Mouse (Mus musculus) forebrain, embryonic 11.5 days (tissue): ENCODE data around the gene Fibp. TPM values are rescaled to one million over a fixed set of nuclear protein-coding genes. Genes with fewer than 3 reads are reported as not detected.
"Not testable (repeated sequence)": the region's sequence is repeated elsewhere in the genome, so short reads cannot be mapped to it uniquely, and the experiment has no call there.

Source experiments
- ATAC-seq: fragments of 200-750 bp; cut with Nextera tagmentation; replicated peaks from 2 replicates; pipeline ENCODE4 v1.8.0; 2017; ENCODE audit warnings: moderate TSS enrichment; ENCODE audit not compliant: low FRiP score
- DNase-seq: peaks from one replicate; pipeline ENCODE4 v3.0.0-alpha.2; 2017; ENCODE audit warnings: low spot score
- H3K27ac ChIP-seq: fragments of 300-500 bp; sonication (generic); 2 replicates; pipeline ENCODE4 v1.5.1; 2014; ENCODE audit warnings: low read depth, low read length
- H3K27me3 ChIP-seq: fragments of 300-500 bp; sonication (generic); 2 replicates; pipeline ENCODE4 v1.6.1; 2014; ENCODE audit warnings: mild to moderate bottlenecking, low read length, mixed read lengths; ENCODE audit not compliant: control insufficient read depth, insufficient read depth
- H3K36me3 ChIP-seq: fragments of 300-500 bp; sonication (generic); 2 replicates; pipeline ENCODE4 v1.6.1; 2014; ENCODE audit warnings: mild to moderate bottlenecking, low read length, moderate library complexity, mixed read lengths; ENCODE audit not compliant: control insufficient read depth, insufficient read depth
- H3K4me1 ChIP-seq: fragments of 300-500 bp; sonication (generic); replicated peaks from 2 replicates; pipeline ENCODE4 v1.6.1; 2014; ENCODE audit warnings: low read length, mixed read lengths; ENCODE audit not compliant: control insufficient read depth, insufficient read depth
- H3K4me2 ChIP-seq: fragments of 300-500 bp; sonication (generic); 2 replicates; pipeline ENCODE4 v1.6.1; 2014; ENCODE audit warnings: low read depth, mild to moderate bottlenecking, low read length, moderate library complexity, mixed read lengths; ENCODE audit not compliant: severe bottlenecking
- H3K4me3 ChIP-seq: fragments of 300-500 bp; sonication (generic); 2 replicates; pipeline ENCODE4 v1.5.1; 2014; ENCODE audit warnings: low read depth, low read length
- H3K9ac ChIP-seq: fragments of 300-500 bp; sonication (generic); 2 replicates; pipeline ENCODE4 v1.6.1; 2014; ENCODE audit warnings: low read length
- H3K9me3 ChIP-seq: fragments of 300-500 bp; sonication (generic); 2 replicates; pipeline ENCODE4 v1.6.1; 2016; ENCODE audit warnings: low read length, mixed read lengths; ENCODE audit not compliant: control insufficient read depth
- WGBS: fragments of 180-500 bp; shearing (Covaris S2); extraction: QIAGEN DNeasy Blood & Tissue Kit; methylation state at CpG from one replicate; pipeline ENCODE4 v1.1.7; 2014; 5-methylcytosine and 5-hydroxymethylcytosine counted together
- polyA plus RNA-seq: library from polyadenylated mRNA; unstranded; fragments of >200 nt; fragmentation: Nextera tagmentation; extraction: Ambion mirVana; gene quantifications from 2 replicates; pipeline ENCODE4 v1.2.1, GENCODE M21; 2014

Fibp gene
- polyA plus RNA-seq, 1 experiment from 2014 or later = 105 TPM

DNA sequence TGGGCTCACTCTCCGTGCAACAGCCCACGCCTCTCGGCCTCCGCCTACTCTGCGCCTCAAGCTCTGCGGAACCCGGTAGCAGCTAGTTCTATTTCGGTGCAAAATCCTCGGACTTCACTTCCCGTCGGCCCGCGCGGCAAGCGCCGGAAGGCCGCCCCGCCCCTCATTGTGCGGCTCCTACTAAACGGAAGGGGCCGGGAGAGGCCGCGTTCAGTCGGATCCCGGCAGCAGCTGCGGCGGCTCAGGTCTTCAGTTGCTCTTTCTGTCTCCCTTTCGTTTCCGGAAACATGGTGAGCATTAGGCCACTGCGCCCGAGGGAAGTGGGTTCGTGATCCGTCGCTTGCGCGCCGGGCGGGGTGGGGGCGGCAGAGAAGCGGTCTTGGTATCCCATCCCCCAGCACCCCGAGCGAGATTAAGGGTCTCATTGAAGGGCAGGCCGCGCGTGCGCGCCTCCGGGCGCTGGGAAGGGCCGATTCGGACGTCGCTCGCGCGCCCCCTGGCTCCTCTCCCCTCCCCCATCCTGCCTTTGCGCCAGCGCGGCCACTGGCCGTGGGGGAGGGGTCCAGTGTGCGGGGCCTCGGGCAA lies 30.0 kb downstream of the Fibp start, which contains the start of gene Cfl1:
Gene Cfl1 (plus strand): TSS at position 143 of the 585 bp plus-strand sequence.
- H3K4me3 ChIP-seq = peak within 1 kb of the TSS; percentile 98
- H3K27me3 ChIP-seq = no peaks in the 10 kb centered on the region
- peak; percentile 70 for ATAC-seq
- under 1% methylated on average over 61 of the region's 62 CpGs for WGBS
- H3K9me3 ChIP-seq = no peaks in the 10 kb centered on the region
- peaks cover 4% of the 10 kb centered on the region; the same call in 1 of the 2 replicates for H3K4me1 ChIP-seq
- DNase-seq = peak; percentile 97
- H3K27ac ChIP-seq = peak within 1 kb of the TSS; percentile 99
- H3K36me3 ChIP-seq = peaks cover 9% of the 10 kb centered on the region
- peak within 1 kb of the TSS; percentile 64 for H3K4me2 ChIP-seq
- H3K9ac ChIP-seq = peak within 1 kb of the TSS; percentile 96

DNA sequence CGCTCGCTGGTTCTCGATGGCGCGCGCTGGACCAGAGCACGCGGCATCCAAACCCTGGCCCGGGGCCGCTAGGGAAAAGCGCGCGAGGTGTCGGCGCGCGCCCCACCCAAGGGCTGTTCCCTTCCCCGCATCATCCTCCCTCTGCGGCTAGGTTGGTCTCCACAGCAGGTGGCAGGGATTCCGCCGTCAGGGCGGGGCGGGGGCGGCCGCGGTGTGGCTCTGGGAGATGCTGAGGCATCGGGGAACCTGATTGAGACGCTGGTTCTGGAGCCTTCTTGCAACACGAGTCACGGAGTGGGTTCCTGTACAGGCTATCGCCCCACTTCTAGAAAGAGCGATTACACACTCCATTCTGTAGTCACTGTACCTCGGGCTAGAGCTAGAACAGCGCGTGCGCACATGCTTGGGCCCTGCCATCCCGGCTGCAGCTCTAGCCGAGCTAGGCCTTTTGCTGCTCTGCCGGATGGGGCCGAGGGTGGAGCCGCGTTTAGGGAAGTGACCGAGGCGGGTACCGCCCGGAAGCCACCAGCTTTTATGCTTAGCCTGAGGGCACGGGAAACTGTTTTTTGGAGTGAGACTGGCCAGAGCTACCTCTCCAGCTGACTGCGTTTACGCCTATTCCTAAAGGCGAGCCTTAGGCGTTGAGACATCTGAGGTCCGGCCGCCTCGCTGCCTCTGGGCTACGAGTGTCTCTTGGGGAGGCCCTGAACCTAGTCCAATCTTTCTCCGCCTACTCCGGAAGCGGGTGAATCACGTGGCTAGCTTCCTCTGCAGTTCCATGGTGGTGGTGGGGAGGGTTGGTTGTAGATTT lies 30.7 kb downstream of the Fibp start:
- Histone ChIP-seq H3K4me2 (peak overlapping the region; percentile 60), H3K27ac (peak overlapping the region; percentile 99), H3K36me3 (peaks cover 10% of the 10 kb centered on the region), H3K27me3 (no peaks in the 10 kb centered on the region), H3K9me3 (no peaks in the 10 kb centered on the region), H3K4me3 (peak overlapping the region; percentile 98), H3K4me1 (peaks cover 4% of the 10 kb centered on the region; the same call in 1 of the 2 replicates), H3K9ac (peak overlapping the region; percentile 96)
- DNase-seq (peak; percentile 83), ATAC-seq (peak; percentile 3)
- under 1% methylated on average over 59 of the region's 59 CpGs for WGBS

DNA sequence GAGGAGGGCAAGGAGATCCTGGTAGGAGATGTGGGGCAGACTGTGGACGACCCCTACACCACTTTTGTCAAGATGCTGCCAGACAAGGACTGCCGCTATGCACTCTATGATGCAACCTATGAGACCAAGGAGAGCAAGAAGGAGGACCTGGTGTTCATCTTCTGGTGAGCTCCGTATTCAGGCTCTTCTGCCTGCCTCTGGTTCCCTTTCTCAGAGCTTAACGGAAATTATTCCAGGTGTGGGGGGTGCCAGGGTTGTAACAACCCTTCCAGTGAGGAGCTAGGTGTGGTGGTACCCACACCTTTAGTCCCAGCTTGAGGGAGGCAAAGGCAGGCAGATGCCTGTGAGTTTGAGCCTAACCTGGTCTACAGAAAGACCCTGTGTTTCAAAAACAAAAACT lies 32.2 kb downstream of the Fibp start:
- Histone ChIP-seq H3K27ac (no peak overlapping the region), H3K36me3 (peaks cover 12% of the 10 kb centered on the region), H3K9ac (no peak overlapping the region), H3K9me3 (no peaks in the 10 kb centered on the region), H3K4me3 (no peak overlapping the region), H3K27me3 (no peaks in the 10 kb centered on the region), H3K4me1 (peaks cover 4% of the 10 kb centered on the region; the same call in 1 of the 2 replicates), H3K4me2 (no peak overlapping the region)
- DNase-seq (no peak), ATAC-seq (no peak)
- WGBS = 87% methylated on average over 4 of the region's 4 CpGs

DNA sequence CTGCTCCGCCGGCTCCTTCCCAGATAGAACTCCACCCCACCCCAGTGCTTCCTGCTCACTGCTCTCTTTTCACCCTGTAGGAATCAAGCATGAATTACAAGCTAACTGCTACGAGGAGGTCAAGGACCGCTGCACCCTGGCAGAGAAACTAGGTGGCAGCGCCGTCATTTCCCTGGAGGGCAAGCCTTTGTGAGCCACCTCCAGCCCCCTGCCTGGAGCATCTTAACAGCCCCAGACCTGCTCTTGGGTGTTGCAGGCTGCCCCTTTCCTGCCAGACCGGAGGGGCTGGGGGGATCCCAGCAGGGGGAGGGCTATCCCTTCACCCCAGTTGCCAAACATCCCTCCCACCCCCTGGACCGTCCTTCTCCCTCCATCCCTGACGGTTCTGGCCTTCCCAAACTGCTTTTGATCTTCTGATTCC lies 32.9 kb downstream of the Fibp start:
- H3K27me3 ChIP-seq, H3K27ac ChIP-seq, H3K4me1 ChIP-seq, DNase-seq, H3K4me2 ChIP-seq, ATAC-seq, H3K9me3 ChIP-seq, H3K4me3 ChIP-seq, H3K9ac ChIP-seq: not testable (repeated sequence)
- 71% methylated on average over 9 of the region's 9 CpGs for WGBS
- peaks cover 12% of the 10 kb centered on the region for H3K36me3 ChIP-seq

DNA sequence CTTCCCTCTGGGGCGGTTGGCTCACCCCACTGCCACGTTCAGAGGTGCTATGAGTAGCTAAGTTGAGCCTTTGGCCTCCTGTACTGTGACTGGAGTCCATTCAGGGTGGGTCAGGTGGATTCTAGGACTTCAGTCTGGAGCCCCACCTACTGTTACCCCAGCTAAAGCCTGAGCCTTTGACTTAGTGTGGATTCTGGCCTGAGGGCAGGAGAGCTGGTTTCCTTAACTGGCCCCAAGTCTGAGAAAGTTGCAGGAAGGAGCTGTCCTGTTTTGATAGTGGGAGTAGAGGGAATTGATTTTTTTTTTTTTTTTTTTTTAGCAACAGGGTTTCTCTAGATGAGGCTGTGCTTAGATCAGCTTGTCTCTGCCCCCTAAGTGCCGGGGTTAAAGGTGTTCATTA lies 33.9 kb downstream of the Fibp start:
- peaks cover 12% of the 10 kb centered on the region for H3K36me3 ChIP-seq
- WGBS = 86% methylated on average over 3 of the region's 3 CpGs
- no peaks in the 10 kb centered on the region for H3K9me3 ChIP-seq
- peaks cover 4% of the 10 kb centered on the region; the same call in 1 of the 2 replicates for H3K4me1 ChIP-seq
- H3K4me3 ChIP-seq = no peak overlapping the region
- no peak for DNase-seq
- no peak overlapping the region for H3K4me2 ChIP-seq
- no peaks in the 10 kb centered on the region for H3K27me3 ChIP-seq
- H3K9ac ChIP-seq = no peak overlapping the region
- no peak for ATAC-seq
- H3K27ac ChIP-seq = no peak overlapping the region

DNA sequence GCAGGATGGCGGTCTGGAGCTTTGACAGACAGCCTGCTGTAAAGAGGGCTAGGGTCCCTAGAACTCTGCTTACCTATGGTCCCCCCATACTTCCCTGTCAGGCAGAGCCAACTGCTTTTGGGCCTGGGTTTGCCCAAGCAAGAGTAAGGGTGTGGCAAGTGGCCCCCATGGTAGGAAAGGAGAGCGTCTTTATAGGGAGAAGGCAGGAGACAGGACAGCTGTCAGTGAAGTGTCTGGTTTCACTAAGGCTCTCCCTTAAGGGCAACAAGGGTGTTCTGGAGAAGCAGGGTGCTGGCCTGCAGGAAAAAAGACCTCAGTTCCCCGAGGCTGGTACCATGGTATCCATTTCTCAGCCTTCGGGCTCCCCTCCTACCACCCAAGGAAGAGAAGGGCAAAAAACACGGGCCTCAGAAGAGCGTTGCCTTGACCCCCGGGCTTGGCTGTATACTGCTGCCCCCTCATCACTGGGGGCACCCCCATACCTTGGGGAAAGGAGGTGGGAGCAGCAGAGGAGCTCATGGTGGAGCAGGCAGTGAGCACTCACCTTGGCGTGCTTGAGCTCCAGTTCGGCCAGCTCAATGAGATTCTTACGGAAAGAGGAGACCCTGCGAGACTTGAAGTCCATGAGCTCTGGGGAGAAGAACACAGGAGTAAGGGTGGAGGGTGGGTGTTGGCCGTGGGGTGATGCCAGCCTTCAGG lies 35.1 kb downstream of the Fibp start:
- Histone ChIP-seq H3K4me3 (no peak overlapping the region), H3K36me3 (peaks cover 12% of the 10 kb centered on the region), H3K4me1 (peaks cover 4% of the 10 kb centered on the region; the same call in 1 of the 2 replicates), H3K9ac (no peak overlapping the region), H3K9me3 (no peaks in the 10 kb centered on the region), H3K4me2 (no peak overlapping the region), H3K27ac (no peak overlapping the region), H3K27me3 (no peaks in the 10 kb centered on the region)
- ATAC-seq (no peak), DNase-seq (no peak)
- 85% methylated on average over 12 of the region's 12 CpGs for WGBS

DNA sequence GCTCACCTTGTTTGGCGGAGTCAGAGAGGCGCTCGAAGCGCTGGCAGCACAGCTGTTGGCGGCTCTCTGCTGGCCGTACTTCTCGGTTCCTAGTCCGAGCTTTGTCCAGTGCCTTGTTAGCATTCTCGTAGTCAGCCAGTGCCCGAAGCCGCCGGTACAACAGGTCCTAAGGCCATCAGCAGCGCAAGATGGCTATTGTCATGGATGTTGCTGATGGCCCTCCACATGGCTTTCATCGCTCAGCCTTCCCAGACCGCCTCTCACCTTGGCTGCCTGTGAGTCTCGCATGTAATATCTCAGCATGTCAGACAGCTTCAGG lies 35.6 kb downstream of the Fibp start:
- ATAC-seq (no peak), DNase-seq (no peak)
- H3K9me3 ChIP-seq = no peaks in the 10 kb centered on the region
- peaks cover 4% of the 10 kb centered on the region; the same call in 1 of the 2 replicates for H3K4me1 ChIP-seq
- 90% methylated on average over 16 of the region's 16 CpGs for WGBS
- no peaks in the 10 kb centered on the region for H3K27me3 ChIP-seq
- no peak overlapping the region for H3K4me2 ChIP-seq
- H3K36me3 ChIP-seq = peaks cover 12% of the 10 kb centered on the region
- H3K4me3 ChIP-seq = no peak overlapping the region
- H3K27ac ChIP-seq = no peak overlapping the region
- H3K9ac ChIP-seq = no peak overlapping the region

DNA sequence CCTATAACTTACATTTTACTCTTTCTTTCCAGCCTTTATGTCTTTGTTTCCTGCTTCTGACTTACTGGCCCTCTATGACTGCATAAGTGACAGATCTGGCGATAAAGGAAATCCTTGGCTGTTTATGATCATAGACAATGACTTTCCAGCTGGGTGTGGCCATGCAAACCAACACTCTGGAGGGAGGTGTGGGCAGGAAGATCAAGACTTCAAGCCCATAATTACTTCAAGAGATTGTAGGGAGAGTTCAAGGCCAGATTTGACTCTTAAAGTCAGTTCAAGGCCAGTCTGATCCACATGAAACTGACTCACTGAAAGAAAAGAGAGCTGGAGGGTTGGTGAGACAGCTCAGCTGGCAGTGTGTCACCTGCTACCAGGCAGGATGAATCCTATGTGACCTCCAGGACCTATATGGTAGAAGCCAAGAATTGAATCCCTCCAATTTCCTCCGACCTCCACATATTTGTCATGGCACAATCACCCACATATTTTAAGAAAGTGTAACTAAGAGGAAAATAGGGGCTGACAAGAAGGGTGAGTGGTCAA lies 40.0 kb downstream of the Fibp start:
- no peaks in the 10 kb centered on the region for H3K4me1 ChIP-seq
- no peak overlapping the region for H3K4me2 ChIP-seq
- DNase-seq = no peak
- peaks cover 3% of the 10 kb centered on the region; the same call in 1 of the 2 replicates for H3K36me3 ChIP-seq
- 87% methylated on average over 2 of the region's 2 CpGs for WGBS
- no peak overlapping the region for H3K4me3 ChIP-seq
- H3K27me3 ChIP-seq = no peaks in the 10 kb centered on the region
- no peak overlapping the region for H3K9ac ChIP-seq
- no peaks in the 10 kb centered on the region for H3K9me3 ChIP-seq
- no peak overlapping the region for H3K27ac ChIP-seq
- no peak for ATAC-seq
